Mouse (Mus musculus): ENCODE measurements around the gene Smim26.
A peak's percentile ranks its signal among the peaks of the same experiment; 100 is the strongest.

The Smim26 gene

GRCm38 (mm10) chr2:144593951-144594651 lies at the start of gene Smim26:
TSS of gene Smim26 (plus strand) at chr2:144594054.
- peak; percentile 89 for DNase-seq (ENCODE audit: low read depth, low spot score)

DNA sequence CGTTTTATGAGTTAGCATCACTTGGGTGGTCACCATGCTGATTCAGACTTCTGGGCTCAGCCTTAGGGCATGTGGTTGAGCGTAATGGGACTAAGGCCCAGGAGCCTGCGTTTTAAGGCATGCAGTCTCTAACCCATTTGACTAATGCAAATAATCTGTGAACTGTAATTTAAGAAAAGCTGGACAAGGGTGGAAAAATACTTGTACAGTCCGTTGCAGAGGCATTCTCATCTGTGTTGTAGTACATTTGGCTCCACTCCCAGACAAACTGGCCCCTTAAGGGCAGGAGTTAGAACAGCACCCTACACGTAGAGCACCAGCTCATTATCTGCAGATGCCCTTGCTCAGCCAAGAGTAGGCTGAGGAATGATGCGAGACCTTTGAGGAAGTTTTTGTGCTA lies 49.2 kb upstream of the Smim26 start:
- DNase-seq (ENCODE audit: low read depth, low spot score) = no peak

- no peak for DNase-seq (ENCODE audit: low read depth, low spot score)
Observed at GRCm38 (mm10) chr2:144545061-144545460, 48.8 kb upstream of the Smim26 start.

GRCm38 (mm10) chr2:144545481-144545880 lies 48.4 kb upstream of the Smim26 start:
- DNase-seq (ENCODE audit: low read depth, low spot score) = no peak

DNA sequence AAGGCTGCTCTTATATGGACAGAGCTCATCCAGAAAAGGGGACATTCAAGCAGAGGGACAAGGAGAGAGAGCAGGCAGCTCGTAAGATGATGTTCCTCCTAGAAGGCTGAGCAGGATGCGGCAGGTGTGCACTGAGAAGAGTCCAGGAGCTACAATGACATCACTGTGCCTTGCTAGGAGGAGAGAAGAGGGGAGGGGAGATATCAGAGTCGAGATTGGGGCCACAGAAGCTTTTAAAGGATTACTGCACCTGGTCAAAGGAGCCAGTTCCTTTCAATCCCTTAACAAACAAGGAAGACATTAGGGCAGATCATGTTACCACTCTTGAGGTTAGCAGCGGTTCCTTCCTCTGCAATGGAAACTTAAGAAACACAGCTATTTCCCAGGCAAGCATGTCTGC lies 46.3 kb upstream of the Smim26 start:
- no peak for DNase-seq (ENCODE audit: low read depth, low spot score)

- peak; percentile 85 for DNase-seq (ENCODE audit: low read depth, low spot score)
Observed at GRCm38 (mm10) chr2:144550529-144550928, 43.3 kb upstream of the Smim26 start, which contains the start of gene Rbbp9. TSS of gene Rbbp9 (minus strand) at chr2:144550869.

GRCm38 (mm10) chr2:144553905-144554304 lies 39.9 kb upstream of the Smim26 start:
- DNase-seq (ENCODE audit: low read depth, low spot score) = no peak

- peak; percentile 2 for DNase-seq (ENCODE audit: low read depth, low spot score)
Observed at GRCm38 (mm10) chr2:144555286-144555819, 38.5 kb upstream of the Smim26 start.

DNA sequence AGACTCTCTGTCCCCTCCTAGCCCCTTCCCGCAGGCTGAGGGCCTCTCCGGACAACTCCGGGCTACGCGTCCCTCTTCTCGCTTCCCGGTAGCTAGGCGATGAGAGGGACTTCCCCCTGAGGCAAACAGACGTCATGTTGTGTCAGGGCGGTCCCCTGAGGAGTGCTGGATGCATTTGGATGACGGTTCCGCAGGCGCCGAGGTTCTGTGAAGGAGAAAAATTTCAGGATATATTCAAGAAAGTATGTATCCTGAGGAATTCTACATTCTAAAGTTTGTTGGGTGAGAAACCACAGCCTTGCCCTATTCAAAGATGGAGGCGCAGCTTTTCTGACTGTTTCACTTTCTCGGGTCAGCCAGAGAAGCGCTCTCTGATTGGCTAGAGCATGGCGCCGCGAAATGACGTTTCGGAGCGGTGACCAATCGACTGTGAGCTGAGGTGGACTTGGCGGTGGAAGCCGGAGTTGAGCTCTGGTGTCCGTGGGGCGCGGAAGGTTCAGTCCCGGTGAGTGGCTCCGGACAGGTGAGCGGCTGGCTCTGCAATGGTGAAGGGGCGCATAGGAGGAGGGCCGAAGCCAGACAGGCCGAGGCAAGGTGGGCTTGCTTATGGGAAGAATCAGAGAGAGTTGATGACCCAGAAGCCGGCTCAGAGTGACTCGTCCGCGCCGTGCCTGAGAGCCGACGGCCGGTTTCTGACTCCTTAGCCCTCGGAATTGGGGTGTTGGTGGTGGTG lies 37.9 kb upstream of the Smim26 start, which contains the start of gene Sec23b:
Gene Sec23b (plus strand): TSS at position 410 of the 733 bp plus-strand sequence.
- peak; percentile 97 for DNase-seq (ENCODE audit: low read depth, low spot score)

DNA sequence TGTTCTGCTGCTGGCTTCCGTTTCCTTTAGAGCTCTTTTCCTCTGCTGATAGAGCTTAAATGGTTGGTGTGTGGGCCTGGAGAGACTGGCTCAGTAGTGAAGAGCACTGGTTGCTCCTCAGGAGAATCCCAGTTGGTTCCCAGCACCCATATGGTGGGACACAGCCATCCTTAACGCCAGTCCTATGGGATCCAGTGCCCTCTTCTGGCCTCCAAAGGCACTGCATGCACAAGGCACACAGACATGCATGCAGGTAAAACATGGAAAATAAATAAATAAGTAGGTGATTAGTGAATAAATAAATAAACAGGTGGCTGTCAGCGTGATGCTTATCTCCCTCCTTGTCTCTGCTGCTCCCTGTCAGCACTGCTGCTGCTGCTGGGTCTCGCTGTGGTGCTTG lies 5.1 kb upstream of the Smim26 start:
- peak; percentile 70 for DNase-seq (ENCODE audit: low read depth, low spot score)

GRCm38 (mm10) chr2:144593036-144593435 lies 818 bp upstream of the Smim26 start:
- peak; percentile 69 for DNase-seq (ENCODE audit: low read depth, low spot score)

- peak; percentile 22 for DNase-seq (ENCODE audit: low read depth, low spot score)
Observed at GRCm38 (mm10) chr2:144598006-144598405, 4.2 kb downstream of the Smim26 start.

DNA sequence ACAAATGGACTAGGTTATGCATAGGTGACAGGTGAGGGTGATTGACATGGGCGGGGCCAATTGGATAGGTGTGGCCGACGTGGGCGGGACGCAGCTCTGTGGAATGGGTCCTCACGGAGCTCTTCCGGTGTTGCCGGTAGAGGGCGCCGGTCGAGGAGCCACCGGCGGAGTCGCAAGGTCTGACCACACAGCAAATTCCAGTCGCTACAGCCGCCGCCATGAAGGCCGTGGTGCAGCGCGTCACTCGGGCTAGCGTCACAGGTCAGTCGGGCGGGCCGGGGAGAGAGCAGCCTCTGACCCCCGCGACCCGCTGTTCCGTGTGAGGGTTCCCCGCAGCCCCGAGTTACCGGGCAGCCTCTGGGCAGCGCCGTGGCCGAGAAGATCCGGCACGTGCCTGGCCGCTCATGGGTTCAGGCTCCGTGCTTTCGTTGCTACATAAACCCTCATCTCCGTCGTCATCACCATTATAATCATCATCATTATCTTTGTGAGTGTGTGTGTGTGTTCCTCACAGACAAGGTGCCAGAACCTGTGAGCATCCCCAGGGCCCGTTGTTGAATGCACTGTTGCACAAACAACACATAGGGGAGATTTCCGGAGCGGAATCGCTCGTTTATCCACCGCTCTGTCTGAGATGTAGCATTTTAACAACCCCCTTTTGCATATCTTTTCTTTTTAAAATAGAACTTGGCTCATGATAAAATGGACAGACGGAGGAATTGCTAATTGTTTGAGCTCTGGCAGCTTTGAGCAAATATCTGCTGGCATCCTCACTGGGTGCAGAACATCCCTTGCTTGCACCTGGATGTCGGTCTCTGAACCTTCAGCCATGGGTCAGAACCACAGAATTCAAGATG lies 6.2 kb downstream of the Smim26 start, which contains the start of gene Dtd1:
Gene Dtd1 (plus strand): TSS at position 67 of the 857 bp plus-strand sequence.
- DNase-seq (ENCODE audit: low read depth, low spot score) = peak; percentile 94

- DNase-seq (ENCODE audit: low read depth, low spot score) = no peak
Observed at GRCm38 (mm10) chr2:144601576-144601975, 7.7 kb downstream of the Smim26 start.

DNA sequence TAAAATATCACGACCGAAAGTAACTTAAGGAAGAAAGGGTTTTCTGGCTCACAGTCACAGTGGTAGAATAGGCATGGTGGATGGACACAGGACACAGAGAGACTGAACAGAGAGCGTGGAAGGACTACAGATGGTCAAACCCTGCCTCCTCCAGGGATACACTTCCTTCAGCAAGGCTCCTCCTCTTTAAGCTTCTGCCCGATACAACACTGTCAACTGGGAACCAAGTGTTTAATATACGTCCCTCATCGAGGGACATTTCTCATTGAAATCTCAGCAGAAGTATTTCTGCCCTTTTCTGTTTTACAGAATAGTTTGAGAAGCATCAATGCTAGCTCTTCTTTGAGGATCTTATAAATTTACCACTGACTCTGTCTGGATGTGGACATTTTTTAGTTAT lies 20.1 kb downstream of the Smim26 start:
- DNase-seq (ENCODE audit: low read depth, low spot score) = no peak

DNA sequence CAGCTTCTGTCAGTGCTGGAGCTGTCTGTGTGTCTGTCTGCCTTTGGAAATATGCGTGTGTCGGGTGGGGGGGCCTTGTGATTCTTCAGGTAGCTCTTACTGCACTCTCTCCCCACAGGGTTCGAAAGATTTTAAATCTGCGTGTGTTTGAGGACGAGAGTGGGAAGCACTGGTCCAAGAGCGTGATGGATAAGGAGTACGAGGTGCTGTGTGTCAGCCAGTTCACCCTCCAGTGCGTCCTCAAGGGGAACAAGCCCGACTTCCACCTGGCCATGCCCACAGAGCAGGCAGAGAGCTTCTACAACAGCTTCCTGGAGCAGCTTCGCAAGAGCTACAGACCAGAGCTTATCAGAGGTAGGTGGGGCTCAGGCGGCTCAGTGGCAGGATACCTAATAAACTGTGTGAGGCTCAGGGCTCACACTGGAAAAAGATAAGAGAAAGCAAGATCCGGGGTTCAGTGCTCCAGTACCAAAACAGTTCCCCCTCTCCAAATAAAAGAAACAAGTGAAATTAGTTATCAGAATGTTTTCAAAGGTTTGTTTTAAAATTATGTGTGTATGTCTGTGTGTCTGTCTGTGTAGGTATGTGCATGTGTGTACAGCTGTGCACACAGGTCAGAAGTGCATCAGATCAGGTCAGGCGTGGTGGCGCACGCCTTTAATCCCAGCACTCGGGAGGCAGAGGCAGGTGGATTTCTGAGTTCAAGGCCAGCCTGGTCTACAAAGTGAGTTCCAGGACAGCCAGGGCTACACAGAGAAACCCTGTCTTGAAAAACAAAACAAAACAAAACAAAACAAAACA lies 23.4 kb downstream of the Smim26 start:
- no peak for DNase-seq (ENCODE audit: low read depth, low spot score)

- no peak for DNase-seq (ENCODE audit: low read depth, low spot score)
Observed at GRCm38 (mm10) chr2:144621491-144621890, 27.6 kb downstream of the Smim26 start.

DNA sequence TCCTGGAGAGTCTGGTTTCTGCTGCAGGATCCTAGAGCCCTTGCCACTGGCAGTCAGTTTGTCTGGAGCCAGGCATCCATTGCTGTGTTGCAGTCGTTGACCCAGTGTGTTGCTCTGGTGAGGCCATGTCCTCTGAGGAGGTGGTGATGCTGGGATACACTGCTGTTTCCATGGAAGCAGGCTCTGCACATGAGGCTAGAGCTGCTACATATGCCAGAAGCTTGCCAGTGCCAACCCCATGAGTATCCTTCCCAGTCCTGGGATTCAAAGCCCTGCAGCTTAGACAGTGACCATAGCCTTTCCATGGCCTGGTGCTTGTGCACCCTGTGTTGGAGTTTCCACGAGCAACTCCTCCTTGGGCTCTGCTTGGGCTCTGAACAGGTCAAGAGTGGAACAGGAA lies 39.7 kb downstream of the Smim26 start:
- DNase-seq (ENCODE audit: low read depth, low spot score) = no peak

DNA sequence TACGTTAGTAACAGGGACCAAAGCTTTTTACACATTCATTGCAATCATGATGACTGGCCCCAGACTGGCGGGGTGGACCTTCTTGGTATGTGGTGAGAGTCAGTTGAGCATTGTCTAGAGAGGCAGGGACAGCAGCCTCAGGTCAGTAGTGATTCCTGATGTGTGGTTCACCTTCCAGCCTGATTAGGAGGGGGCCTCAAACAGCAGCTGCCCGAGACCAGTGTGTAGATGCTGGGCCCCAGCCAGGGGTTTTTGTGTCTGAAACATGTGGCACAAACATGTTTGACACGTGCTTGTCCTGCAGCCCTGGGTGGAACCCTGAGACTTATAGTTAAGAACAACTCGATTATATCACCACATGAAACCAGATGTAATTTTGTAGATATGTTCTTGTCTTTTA lies 40.4 kb downstream of the Smim26 start:
- no peak for DNase-seq (ENCODE audit: low read depth, low spot score)

GRCm38 (mm10) chr2:144634729-144635128 lies 40.9 kb downstream of the Smim26 start:
- DNase-seq (ENCODE audit: low read depth, low spot score) = no peak
